Mouse (Mus musculus) ES-E14 (cell line): ENCODE data around the gene Bri3. TPM values are rescaled to one million over a fixed set of nuclear protein-coding genes. Genes with fewer than 3 reads are reported as not detected.

ENCODE experiments used
- DNase-seq: peaks from one replicate; pipeline ENCODE4 v3.0.0-alpha.2; 2013; ENCODE audit warnings: low read depth, low spot score
- H3K27ac ChIP-seq: 2 replicates; pipeline ENCODE4 v1.5.1; 2012; ENCODE audit warnings: low read depth, mild to moderate bottlenecking, low read length, moderate library complexity, mixed read lengths; ENCODE audit not compliant: poor library complexity, insufficient read depth, severe bottlenecking
- H3K36me3 ChIP-seq: 2 replicates; pipeline ENCODE4 v1.6.1; 2012; ENCODE audit warnings: mild to moderate bottlenecking, low read length, moderate library complexity, mixed read lengths; ENCODE audit not compliant: control insufficient read depth, poor library complexity, insufficient read depth, severe bottlenecking
- H3K4me1 ChIP-seq, 2 experiments: fragments of 150-350 bp in 1 of 2; sonication (generic) in 1 of 2; 2 replicates each; pipeline ENCODE4 v1.6.1; 2012; ENCODE audit warnings: low read length in 2 of 2, mild to moderate bottlenecking in 1 of 2, mixed read lengths in 1 of 2; ENCODE audit not compliant: control insufficient read depth in 2 of 2, insufficient read depth in 2 of 2, poor library complexity in 1 of 2
- H3K4me3 ChIP-seq, 2 experiments: fragments of 150-350 bp in 1 of 2; sonication (generic) in 1 of 2; 2 replicates each; pipeline ENCODE4 v1.5.1; 2012; ENCODE audit warnings: low read length in 2 of 2, low read depth in 1 of 2, mild to moderate bottlenecking in 1 of 2, mixed read lengths in 1 of 2; ENCODE audit not compliant: insufficient read depth in 1 of 2, poor library complexity in 1 of 2, severe bottlenecking in 1 of 2
- H3K9ac ChIP-seq: 2 replicates; pipeline ENCODE4 v1.6.1; 2012; ENCODE audit warnings: low read depth, mild to moderate bottlenecking, low read length, mixed read lengths; ENCODE audit not compliant: poor library complexity, insufficient read depth, severe bottlenecking
- H3K9me3 ChIP-seq: fragments of 150-350 bp; sonication (generic); 2 replicates; pipeline ENCODE4 v1.6.1; 2012; ENCODE audit warnings: low read depth, mild to moderate bottlenecking, low read length; ENCODE audit not compliant: control insufficient read depth, insufficient read depth
- CHD2 ChIP-seq: IDR thresholded peaks from 2 replicates; pipeline ENCODE4 v1.6.1; 2014; ENCODE audit warnings: mild to moderate bottlenecking, low read depth, low read length, inconsistent platforms
- HCFC1 ChIP-seq: IDR thresholded peaks from 2 replicates; pipeline ENCODE4 v1.6.1; 2012; ENCODE audit warnings: low read length, inconsistent platforms, borderline replicate concordance; ENCODE audit not compliant: insufficient read depth
- MAFK ChIP-seq: IDR thresholded peaks from 2 replicates; pipeline ENCODE4 v1.6.1; 2014; ENCODE audit warnings: mild to moderate bottlenecking, low read depth, low read length, inconsistent platforms; ENCODE audit not compliant: insufficient read depth
- ZC3H11A ChIP-seq: IDR thresholded peaks from 2 replicates; pipeline ENCODE4 v1.6.1; 2012; ENCODE audit warnings: low read depth, mild to moderate bottlenecking, inconsistent platforms, low read length, borderline replicate concordance
- ZNF384 ChIP-seq: IDR thresholded peaks from 2 replicates; pipeline ENCODE4 v1.6.1; 2012; ENCODE audit warnings: low read depth, low read length, inconsistent platforms
- in situ Hi-C, 2 experiments: fragments of 600-800 bp; cut with MboI; formaldehyde crosslinking; loops; one replicate each; pipeline ENCODE4 v1.15.1; 2025; ENCODE audit warnings: low sequenced_read_pairs in 2 of 2, inconsistent platforms in 1 of 2; ENCODE audit not compliant: unreplicated experiment in 2 of 2
- total RNA-seq: library from RNA; depleted of rRNA; stranded (reverse); fragments of 300-350 nt; gene quantifications from 2 replicates; pipeline ENCODE4 v1.2.3, GENCODE M21; 2012

The Bri3 gene
- total RNA-seq, 1 experiment, result 26.4 TPM

GRCm38 (mm10) chr5:144313335-144313734, 69.1 kb downstream of the Bri3 start:
- Histone ChIP-seq H3K27ac (no peak overlapping the region), H3K4me1 (peaks cover 0 to 2% of the 10 kb centered on the region in 2 experiments; a peak in 1 of 4 replicates), H3K36me3 (no peaks in the 10 kb centered on the region), H3K4me3 (no peak overlapping the region), H3K9ac (no peak overlapping the region), H3K9me3 (no peaks in the 10 kb centered on the region)
- in situ Hi-C loops, result no loop called here
- TF ChIP-seq ZC3H11A (no peak), CHD2 (no peak), MAFK (no peak), HCFC1 (no peak), ZNF384 (no peak)
- peak; percentile 43 for DNase-seq

DNA sequence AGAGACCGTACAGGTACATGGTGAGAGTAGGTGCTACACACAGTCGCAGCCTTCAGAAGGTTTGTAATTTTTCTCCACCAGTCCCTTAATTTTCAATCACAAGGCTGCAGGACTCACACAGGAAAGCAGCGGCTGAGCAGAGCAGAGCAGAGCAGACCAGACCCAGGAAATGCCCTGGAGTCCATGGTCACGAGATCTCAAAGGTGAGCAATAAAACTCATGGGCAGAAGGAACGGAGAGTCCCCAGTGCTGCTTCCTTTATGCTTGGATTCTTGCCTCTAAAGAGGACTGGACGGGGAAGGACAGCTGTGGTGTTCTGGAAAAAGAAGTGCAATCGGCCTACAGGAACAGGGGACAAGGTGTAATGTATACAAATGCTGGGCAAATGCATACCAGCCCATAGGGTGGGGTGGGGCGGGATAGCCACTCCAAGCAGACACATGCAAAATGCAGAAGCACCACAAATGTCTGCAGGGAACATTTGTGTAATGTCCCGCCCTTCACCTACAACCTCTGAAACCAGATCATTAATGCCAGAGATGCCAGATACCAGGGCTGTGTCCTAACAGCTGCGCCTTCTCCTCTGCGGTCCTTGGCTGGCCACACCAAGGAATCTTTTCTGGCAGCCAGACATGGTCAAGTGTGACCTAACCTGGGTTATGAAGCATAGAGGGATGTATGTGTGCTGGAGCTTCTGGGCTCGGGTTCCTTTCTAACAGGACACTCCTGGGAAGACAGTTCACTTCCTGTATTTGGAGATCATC, 70.7 kb downstream of the Bri3 start:
- no peak overlapping the region for H3K9ac ChIP-seq
- no peak overlapping the region for H3K4me3 ChIP-seq
- no peak overlapping the region for H3K27ac ChIP-seq
- TF ChIP-seq MAFK, result no peak
- TF ChIP-seq HCFC1, result no peak
- no peaks in the 10 kb centered on the region for H3K9me3 ChIP-seq
- in situ Hi-C loops, result no loop called here
- no peaks in the 10 kb centered on the region for H3K36me3 ChIP-seq
- DNase-seq, result no peak
- peaks cover 3 to 4% of the 10 kb centered on the region in 2 experiments; a peak in 1 of 4 replicates for H3K4me1 ChIP-seq

GRCm38 (mm10) chr5:144316442-144316841, 72.2 kb downstream of the Bri3 start:
- Histone ChIP-seq H3K9me3 (no peaks in the 10 kb centered on the region), H3K36me3 (peaks cover 2% of the 10 kb centered on the region; the same call in 1 of the 2 replicates), H3K4me1 (peaks cover 4 to 7% of the 10 kb centered on the region in 2 experiments; a peak in 2 of 4 replicates), H3K9ac (no peak overlapping the region), H3K27ac (no peak overlapping the region), H3K4me3 (no peak overlapping the region)
- no peak for DNase-seq
- TF ChIP-seq CHD2, result no peak
- no peak for TF ChIP-seq ZNF384
- TF ChIP-seq HCFC1, result no peak
- TF ChIP-seq MAFK, result no peak
- TF ChIP-seq ZC3H11A, result no peak
- in situ Hi-C loops, result no loop called here

GRCm38 (mm10) chr5:144317426-144317825, 73.2 kb downstream of the Bri3 start:
- H3K9ac ChIP-seq, result no peak overlapping the region
- peaks cover 2% of the 10 kb centered on the region; the same call in 1 of the 2 replicates for H3K36me3 ChIP-seq
- no peak overlapping the region for H3K27ac ChIP-seq
- peaks cover 4 to 10% of the 10 kb centered on the region in 2 experiments; a peak in 2 of 4 replicates for H3K4me1 ChIP-seq
- no peak for DNase-seq
- in situ Hi-C loops, result no loop called here
- TF ChIP-seq ZC3H11A (no peak), ZNF384 (no peak), MAFK (no peak), CHD2 (no peak), HCFC1 (no peak)
- H3K4me3 ChIP-seq, result no peak overlapping the region
- no peaks in the 10 kb centered on the region for H3K9me3 ChIP-seq
